Mouse (Mus musculus): Measurements from ENCODE around the gene Ddx54. TPM values are rescaled to one million over a fixed set of nuclear protein-coding genes. Genes with fewer than 3 reads are reported as not detected.

Gene Ddx54
- 10 to 100 TPM; 36.9 to 43.1 TPM for total RNA-seq (2021)

DNA sequence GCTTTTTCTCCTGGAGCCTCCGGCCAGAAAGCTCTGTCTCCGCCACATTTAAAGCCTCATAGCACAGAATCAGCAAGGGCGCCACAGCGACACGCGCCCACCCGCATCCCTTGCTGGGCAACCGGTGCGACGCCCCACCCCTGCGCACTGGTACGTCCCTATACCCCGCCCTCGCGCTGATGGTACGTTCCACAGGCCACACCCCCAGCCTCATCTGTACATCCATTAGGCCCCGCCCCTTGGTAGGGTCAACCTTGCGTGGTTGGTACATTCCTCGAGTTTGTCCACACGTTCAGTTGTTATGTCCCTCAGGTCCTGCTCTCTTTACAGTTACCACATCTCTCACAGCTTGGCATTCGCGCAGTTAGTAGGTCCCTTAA is at the start of gene Ddx54, which contains the start of gene Rita1:
Gene Ddx54 (plus strand): TSS at position 298 of the 380 bp plus-strand sequence.
Gene Rita1 (minus strand): TSS at position 148 of the 380 bp plus-strand sequence.
- peak; percentile 98 for DNase-seq (ENCODE audit: low spot score in 2 of 2)
- intact Hi-C loops (cut with DNase I): no loop called here

GRCm38 (mm10) chr5:120562956-120563913 is 49.3 kb upstream of the Ddx54 start:
- DNase-seq (ENCODE audit: low spot score in 2 of 2): no peak
- intact Hi-C loops (cut with DNase I): no loop called here

DNA sequence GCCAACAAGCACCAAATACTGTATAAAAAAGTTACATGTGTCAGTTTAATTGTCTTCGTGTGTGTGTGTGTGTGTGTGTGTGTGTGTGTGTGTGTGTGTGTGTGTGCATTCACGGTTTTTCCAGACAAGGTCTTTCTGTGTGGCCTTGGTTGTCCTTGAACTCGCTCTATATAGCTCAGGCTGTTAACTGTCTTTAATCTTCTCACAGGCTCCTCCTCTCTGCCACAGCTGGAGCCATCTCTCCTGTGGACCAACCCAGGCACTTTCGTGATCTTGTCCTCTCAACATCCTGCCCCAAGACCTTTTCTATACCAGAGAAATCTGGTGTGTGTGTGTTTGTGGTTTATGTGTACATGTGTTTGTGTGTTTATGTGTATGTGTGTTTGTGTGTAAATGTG is 48.6 kb upstream of the Ddx54 start:
- no peak for DNase-seq (ENCODE audit: low spot score in 2 of 2)
- intact Hi-C loops (cut with DNase I): no loop called here

- DNase-seq (ENCODE audit: low spot score in 2 of 2): no peak
- intact Hi-C loops (cut with DNase I): no loop called here
Observed at GRCm38 (mm10) chr5:120565171-120565905, 47.2 kb upstream of the Ddx54 start.

- DNase-seq (ENCODE audit: low spot score in 2 of 2): no peak
- intact Hi-C loops (cut with DNase I): no loop called here
Observed at GRCm38 (mm10) chr5:120566101-120566500, 46.4 kb upstream of the Ddx54 start.

DNA sequence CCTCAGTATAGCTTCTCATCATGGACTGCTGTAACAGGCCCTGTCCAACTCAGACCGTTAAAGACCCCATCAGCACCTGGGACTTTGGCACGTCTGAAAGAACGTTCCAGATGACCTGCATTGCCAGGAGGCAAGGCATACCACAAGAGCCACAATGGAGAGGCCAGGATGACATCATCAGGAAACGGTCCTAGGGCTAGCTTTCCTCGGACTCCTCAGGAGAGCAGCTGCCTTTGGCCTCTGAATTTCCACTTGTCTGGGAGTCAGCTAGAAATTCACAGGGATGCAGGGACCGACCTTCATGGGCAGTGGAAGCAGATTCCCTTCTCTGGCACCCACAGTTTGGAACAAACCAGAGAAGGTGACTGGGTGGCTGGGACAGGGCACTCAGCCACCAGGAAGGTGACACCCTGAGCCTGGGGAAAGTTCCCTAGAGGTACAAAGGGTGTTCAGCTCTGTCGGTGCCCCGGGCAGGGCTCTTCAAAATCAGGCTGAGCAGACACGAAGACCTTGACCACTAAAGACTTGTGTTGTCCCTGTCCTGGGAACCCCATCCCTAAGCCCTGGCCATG is 45.8 kb upstream of the Ddx54 start:
- no peak for DNase-seq (ENCODE audit: low spot score in 2 of 2)
- intact Hi-C loops (cut with DNase I): no loop called here

- intact Hi-C loops (cut with DNase I): no loop called here
- DNase-seq (ENCODE audit: low spot score in 2 of 2): peak in 1 of 2 experiments; percentile 46
Observed at GRCm38 (mm10) chr5:120567253-120567701, 45.3 kb upstream of the Ddx54 start.

DNA sequence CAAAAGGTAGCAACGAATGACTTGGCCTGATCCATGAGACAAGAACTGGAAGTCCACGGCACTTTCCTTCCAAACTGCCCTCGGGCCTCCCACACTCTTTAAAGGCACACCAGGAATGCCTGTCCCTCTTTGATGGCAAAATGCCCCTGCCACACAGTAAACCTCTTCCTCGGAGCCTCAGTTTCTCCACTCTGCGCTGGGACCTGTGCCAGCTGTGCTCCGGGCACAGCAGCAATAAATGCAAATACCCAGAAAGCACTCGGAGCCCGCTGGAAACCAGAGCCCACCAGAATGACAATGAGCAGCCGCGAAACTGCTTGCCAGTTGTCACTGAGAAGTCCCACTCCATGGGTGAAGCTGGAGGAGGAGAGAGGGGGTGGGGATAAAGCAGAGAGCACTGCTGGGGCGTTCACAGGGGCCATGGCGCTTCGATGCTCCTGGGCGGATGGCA is 44.8 kb upstream of the Ddx54 start:
- intact Hi-C loops (cut with DNase I): no loop called here
- DNase-seq (ENCODE audit: low spot score in 2 of 2): no peak

DNA sequence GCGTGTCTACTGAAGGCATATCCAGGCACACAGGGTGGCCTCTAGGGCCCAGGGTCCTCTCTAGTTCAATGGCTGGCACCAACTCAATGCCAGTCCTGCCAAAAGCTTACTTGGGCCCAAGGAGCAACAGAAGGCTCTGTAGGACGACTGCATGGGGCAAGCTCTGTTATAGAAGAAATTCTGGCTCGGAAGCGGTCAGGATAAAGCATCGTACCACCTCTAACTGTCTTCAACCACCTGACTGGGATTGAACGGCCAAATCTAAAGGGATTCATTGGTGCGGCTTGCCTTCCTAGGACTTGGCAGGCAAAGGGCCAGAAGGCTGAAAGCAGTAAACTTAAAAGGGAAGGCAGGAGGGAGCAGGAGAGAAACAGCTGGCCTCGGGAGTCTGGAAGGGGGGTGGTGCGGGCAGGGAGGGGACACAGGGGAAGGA is 44.2 kb upstream of the Ddx54 start:
- intact Hi-C loops (cut with DNase I): no loop called here
- DNase-seq (ENCODE audit: low spot score in 2 of 2): no peak

- no peak for DNase-seq (ENCODE audit: low spot score in 2 of 2)
- intact Hi-C loops (cut with DNase I): no loop called here
Observed at GRCm38 (mm10) chr5:120568964-120569363, 43.6 kb upstream of the Ddx54 start.

- intact Hi-C loops (cut with DNase I): no loop called here
- no peak for DNase-seq (ENCODE audit: low spot score in 2 of 2)
Observed at GRCm38 (mm10) chr5:120569791-120570190, 42.7 kb upstream of the Ddx54 start.

GRCm38 (mm10) chr5:120570289-120570897 is 42.1 kb upstream of the Ddx54 start:
- no peak for DNase-seq (ENCODE audit: low spot score in 2 of 2)
- intact Hi-C loops (cut with DNase I): no loop called here

- no peak for DNase-seq (ENCODE audit: low spot score in 2 of 2)
- intact Hi-C loops (cut with DNase I): no loop called here
Observed at GRCm38 (mm10) chr5:120571056-120571740, 41.3 kb upstream of the Ddx54 start.

DNA sequence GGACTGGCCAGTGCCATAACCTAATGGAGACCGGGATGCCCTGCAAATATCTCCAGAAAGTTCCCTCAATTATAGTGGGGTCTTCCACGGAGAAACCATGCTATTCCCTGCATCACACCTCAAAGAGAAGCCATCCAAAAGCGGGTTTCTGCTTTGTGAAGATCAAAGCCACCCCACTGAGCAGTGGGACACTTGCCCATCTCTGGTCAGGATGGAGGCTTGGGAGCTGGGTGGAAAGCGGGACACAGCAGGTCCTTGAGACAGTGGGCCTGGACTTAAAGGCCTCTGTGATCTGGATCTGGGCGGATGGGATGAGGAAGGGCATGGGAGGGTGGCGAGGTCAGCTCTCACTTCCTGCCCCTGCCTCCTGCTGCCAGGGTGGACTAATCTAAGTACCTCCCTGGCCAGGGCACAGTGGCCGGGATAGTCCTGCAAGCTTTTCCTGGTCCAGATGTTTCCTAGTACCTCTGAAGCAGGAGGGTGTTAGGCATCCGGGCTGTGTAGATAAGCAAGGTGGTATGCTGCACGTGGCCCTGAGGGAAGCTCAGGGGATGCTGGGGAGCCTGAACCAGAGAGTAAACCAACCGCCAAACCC is 38.0 kb upstream of the Ddx54 start:
- intact Hi-C loops (cut with DNase I): no loop called here
- no peak for DNase-seq (ENCODE audit: low spot score in 2 of 2)

DNA sequence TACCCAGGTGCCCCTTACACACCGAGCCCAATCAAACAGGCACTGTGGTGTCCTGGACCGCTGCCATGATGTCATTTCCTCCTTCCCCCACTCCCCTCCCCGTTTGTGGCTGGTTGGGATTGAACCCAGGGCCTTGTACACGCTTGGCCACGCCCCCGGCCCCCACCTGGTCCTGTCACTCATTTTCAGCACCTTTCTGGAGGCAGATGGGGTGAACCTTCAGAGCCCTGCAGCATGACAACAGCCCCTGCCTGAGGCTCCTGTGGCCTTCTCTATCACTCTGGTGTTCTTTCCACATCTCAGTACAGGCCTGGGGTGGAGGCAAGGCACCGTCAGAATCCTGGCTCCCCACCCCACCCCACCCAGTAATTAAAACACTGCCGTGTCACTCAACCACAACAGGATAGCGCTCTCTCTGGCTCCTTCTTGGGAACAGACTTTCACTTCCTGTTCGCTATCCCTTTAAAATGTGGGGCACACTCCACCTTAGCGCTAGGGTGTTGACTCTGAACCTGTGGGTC is 35.7 kb upstream of the Ddx54 start:
- intact Hi-C loops (cut with DNase I): no loop called here
- DNase-seq (ENCODE audit: low spot score in 2 of 2): no peak

- no peak for DNase-seq (ENCODE audit: low spot score in 2 of 2)
- intact Hi-C loops (cut with DNase I): no loop called here
Observed at GRCm38 (mm10) chr5:120577935-120578441, 34.6 kb upstream of the Ddx54 start.

DNA sequence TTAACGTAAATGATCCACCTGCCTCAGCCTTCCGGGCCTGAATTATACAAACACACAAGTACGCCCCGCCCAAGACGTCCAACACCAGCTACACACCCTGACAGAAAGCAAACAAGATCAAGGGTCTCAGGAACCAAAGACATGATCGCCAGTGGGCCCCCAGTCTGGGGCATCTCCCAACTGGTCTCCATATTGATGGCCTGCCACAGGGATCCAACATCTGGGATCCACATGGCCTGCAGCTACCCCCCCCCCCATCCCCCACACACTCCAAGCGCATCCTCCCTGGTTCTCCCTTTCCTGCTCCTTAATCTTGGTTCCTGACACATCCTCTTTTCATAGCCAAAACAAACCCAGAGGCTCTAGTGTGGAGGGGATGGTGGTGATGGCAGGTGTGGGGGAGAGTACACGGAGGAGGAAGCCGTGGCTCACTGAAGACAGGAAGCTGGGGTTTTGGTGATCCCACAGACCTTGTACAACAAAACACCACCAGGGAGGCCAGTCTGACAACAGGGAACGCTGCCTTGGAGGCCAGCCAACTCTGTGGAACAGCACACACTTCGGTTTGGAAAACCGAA is 33.9 kb upstream of the Ddx54 start:
- intact Hi-C loops (cut with DNase I): no loop called here
- DNase-seq (ENCODE audit: low spot score in 2 of 2): no peak
